Mouse (Mus musculus) cortical plate, adult 2 months (tissue): Measurements from ENCODE around the gene Gm45837. TPM values are rescaled to one million over a fixed set of nuclear protein-coding genes. Genes with fewer than 3 reads are reported as not detected.

Experiments
- H3K27ac ChIP-seq: fragments of 200-500 bp; 2 replicates; pipeline ENCODE4 v1.5.1; 2012; ENCODE audit warnings: low read length, control low read depth, inconsistent platforms; ENCODE audit not compliant: insufficient read depth
- H3K4me1 ChIP-seq: fragments of 200-500 bp; 2 replicates; pipeline ENCODE4 v1.6.1; 2011; ENCODE audit warnings: low read length; ENCODE audit not compliant: control insufficient read depth, insufficient read depth
- H3K4me3 ChIP-seq: fragments of 200-500 bp; 2 replicates; pipeline ENCODE4 v1.5.1; 2011; ENCODE audit warnings: mild to moderate bottlenecking, low read length, control low read depth; ENCODE audit not compliant: insufficient read depth
- CTCF ChIP-seq: fragments of 200-500 bp; IDR thresholded peaks from 2 replicates; pipeline ENCODE4 v1.5.1; 2011; ENCODE audit warnings: mild to moderate bottlenecking, control low read depth, low read length; ENCODE audit not compliant: insufficient read depth; ENCODE audit errors: extremely low read depth
- POLR2A ChIP-seq: fragments of 200-500 bp; IDR thresholded peaks from 2 replicates; pipeline ENCODE4 v1.6.1; 2011; ENCODE audit warnings: mild to moderate bottlenecking, low read length, control low read depth; ENCODE audit not compliant: insufficient read depth; ENCODE audit errors: extremely low read depth
- polyA plus RNA-seq: library from polyadenylated mRNA; depleted of rRNA; stranded (reverse); fragments of >200 nt; gene quantifications from 2 replicates; pipeline ENCODE4 v1.2.3, GENCODE M21; 2012

Gm45837 gene
- polyA plus RNA-seq, 1 experiment = 0.56 TPM

DNA sequence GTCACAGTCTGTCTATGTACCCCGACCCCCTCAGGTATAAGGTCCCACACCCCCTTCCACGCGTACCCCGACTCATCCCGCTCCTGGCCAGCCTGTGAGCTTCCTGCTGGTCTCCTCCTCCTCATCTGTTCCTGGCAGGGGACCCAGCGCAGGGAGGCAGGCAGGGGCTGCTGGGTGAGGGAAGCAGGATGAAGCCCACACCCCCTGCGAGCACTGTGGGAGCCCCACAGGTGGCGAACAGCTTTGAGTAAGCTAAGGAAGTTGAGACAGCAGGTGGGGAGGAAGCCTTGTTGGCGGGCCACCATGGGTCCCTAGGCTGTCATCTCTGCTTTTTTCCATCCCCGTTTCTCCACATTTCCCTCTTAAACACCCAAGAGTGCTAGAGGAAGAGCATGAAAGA lies 88.6 kb downstream of the Gm45837 start:
- TF ChIP-seq POLR2A (no peak), CTCF (no peak)
- H3K4me3 ChIP-seq = no peak overlapping the region
- H3K27ac ChIP-seq = no peak overlapping the region
- peaks cover 16% of the 10 kb centered on the region for H3K4me1 ChIP-seq

DNA sequence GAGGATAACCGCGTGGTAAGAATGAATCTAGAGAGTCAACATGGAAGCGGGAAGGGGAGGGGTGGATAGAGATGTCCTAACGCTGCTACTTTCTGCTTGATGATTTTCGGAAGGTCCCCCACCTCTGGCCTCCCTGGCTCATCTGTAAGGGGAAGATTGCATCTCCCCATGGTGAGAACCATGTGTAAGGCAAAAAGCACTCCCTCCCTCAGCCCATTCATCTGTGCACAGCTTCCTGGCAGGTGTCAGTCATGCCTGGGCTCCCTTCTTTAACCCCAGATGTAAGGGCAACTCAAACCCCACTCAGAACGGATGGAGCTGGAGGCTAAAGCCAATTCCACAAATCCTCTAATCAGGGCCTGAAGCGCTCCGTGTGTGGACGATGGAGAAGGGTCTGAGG lies 89.0 kb downstream of the Gm45837 start:
- H3K4me1 ChIP-seq = peaks cover 16% of the 10 kb centered on the region
- TF ChIP-seq POLR2A = no peak
- TF ChIP-seq CTCF = no peak

DNA sequence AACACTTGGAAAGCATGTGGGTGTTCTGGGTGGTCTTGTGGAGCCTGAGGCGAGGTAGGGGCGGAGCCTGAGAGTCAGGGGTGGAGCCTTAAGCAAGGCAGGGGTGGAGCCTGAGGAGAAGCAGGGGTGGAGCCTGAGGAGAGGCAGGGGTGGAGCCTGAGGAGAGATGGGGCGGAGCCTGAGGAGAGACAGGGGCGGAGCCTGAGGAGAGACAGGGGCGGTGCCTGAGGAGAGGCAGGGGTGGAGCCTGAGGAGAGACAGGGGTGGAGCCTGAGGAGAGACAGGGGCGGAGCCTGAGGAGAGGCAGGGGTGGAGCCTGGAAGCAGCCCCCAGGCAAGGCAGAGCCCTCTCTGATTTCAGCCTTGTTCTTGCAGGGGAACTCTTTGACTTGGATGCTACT lies 90.5 kb downstream of the Gm45837 start:
- no peak overlapping the region for H3K27ac ChIP-seq
- TF ChIP-seq POLR2A (no peak), CTCF (no peak)
- H3K4me1 ChIP-seq = peaks cover 16% of the 10 kb centered on the region
- H3K4me3 ChIP-seq = no peak overlapping the region

More for the DNA sequence above, 89.0 kb downstream of the Gm45837 start:
- H3K27ac ChIP-seq = no peak overlapping the region
- no peak overlapping the region for H3K4me3 ChIP-seq

DNA sequence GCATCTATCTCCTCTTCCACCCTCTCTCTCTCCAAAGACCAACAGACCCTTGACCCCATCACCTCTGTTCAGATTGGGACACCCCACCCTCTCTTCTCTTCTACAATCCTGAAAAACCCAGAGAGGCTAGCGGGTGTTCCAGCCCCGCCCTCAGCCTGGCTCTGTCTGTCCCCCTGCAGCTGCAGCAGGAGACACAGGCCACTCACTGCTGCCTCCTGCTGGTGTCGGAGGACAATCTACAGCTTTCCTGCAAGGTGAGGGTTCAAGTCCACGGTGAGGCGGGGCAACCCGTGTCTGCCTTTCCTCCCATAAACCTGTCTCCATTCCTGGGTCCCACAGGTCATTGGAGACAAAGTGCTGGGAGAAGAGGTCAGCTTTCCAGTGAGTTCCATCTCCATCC lies 91.0 kb downstream of the Gm45837 start:
- no peak overlapping the region for H3K4me3 ChIP-seq
- no peak overlapping the region for H3K27ac ChIP-seq

DNA sequence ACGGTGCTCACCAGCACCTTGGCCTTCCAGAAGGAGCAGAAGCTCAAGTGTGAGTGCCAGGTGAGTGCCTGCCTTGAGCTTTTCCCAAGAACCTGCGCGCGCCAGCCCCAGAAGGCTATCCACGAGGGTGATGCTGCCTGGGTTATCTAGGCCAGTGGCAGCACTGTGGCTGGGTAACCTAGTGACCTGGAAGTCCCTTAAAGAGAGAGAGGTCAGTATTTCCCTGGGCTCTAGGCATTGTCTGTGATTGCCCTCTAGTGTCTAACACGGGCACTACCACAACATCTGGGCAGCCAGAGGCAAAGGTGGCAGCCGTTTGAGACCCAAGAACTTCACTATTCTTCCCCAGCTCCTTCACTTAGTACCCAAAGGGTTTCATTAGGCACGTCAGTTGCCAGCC lies 92.7 kb downstream of the Gm45837 start:
- H3K4me1 ChIP-seq = peaks cover 9% of the 10 kb centered on the region

More for the DNA sequence above, 91.0 kb downstream of the Gm45837 start:
- peak; percentile 34 for TF ChIP-seq CTCF
- TF ChIP-seq POLR2A = no peak
- peaks cover 16% of the 10 kb centered on the region for H3K4me1 ChIP-seq

DNA sequence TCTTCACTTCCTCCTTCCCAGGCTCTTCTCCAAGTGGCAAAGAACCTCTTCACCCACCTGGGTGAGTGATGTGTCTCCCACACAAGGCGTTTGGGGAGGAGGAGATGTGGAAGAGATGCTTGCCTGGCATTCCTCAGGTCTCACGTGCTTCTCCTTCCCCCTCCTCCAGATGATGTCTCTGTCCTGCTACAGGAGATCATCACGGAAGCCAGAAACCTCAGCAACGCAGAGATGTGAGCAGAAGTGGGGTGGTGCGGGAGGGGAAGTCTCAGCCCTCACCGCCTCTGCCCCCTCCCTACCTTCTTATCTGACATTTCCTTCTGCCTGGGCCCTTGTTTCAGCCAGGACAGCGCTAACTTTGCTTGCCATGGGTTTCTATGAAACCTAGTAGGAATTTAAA lies 93.1 kb downstream of the Gm45837 start:
- TF ChIP-seq CTCF = no peak
- no peak for TF ChIP-seq POLR2A
- no peak overlapping the region for H3K4me3 ChIP-seq
- peaks cover 5% of the 10 kb centered on the region for H3K4me1 ChIP-seq
- H3K27ac ChIP-seq = no peak overlapping the region

More for the DNA sequence above, 92.7 kb downstream of the Gm45837 start:
- H3K4me3 ChIP-seq = no peak overlapping the region
- H3K27ac ChIP-seq = no peak overlapping the region
- TF ChIP-seq CTCF = peak; percentile 75
- no peak for TF ChIP-seq POLR2A

DNA sequence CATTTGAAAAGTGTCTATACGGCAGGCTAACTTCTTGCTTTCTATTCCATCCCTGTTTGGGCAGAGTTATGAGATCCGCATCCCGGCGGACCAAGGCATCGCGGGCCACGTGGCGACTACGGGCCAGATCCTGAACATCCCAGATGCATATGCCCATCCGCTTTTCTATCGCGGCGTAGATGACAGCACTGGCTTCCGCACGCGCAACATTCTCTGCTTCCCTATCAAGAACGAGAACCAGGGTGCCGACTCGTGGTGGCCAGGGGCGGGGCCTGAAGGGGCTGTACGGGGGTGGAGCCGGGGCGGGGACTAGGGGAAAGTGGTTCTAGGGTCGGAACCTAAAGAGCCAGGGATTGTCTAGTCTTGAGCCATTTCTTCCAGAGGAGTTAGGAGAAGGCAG lies 93.8 kb downstream of the Gm45837 start:
- TF ChIP-seq CTCF = no peak
- TF ChIP-seq POLR2A = no peak
- Histone ChIP-seq H3K4me1 (peaks cover 4% of the 10 kb centered on the region), H3K27ac (peak overlapping the region; percentile 24; the same call in 1 of the 2 replicates), H3K4me3 (no peak overlapping the region)

DNA sequence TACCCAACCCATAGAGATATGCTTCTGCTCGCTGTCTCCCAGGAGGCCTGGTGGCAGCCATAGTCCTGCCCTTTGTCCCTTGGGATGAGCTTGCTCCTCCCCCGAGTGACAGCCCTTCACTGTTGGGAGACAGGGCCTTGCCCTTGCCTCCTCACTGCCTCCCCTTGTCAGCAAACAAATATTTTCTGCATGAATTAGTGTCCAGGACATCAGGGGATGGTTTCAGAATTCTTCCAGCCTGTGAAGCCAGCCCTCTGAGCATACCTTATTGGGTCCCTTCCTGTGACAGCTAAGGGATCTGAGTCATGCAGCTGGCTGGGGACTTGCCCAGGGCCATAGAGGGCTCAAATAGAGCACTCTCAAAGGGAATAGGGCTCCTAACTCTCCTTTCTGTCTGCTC lies 98.5 kb downstream of the Gm45837 start:
- no peak for TF ChIP-seq POLR2A
- TF ChIP-seq CTCF = no peak
- peaks cover 2% of the 10 kb centered on the region; the same call in 1 of the 2 replicates for H3K4me1 ChIP-seq
- peak overlapping the region; percentile 36; the same call in 1 of the 2 replicates for H3K27ac ChIP-seq
- no peak overlapping the region for H3K4me3 ChIP-seq

DNA sequence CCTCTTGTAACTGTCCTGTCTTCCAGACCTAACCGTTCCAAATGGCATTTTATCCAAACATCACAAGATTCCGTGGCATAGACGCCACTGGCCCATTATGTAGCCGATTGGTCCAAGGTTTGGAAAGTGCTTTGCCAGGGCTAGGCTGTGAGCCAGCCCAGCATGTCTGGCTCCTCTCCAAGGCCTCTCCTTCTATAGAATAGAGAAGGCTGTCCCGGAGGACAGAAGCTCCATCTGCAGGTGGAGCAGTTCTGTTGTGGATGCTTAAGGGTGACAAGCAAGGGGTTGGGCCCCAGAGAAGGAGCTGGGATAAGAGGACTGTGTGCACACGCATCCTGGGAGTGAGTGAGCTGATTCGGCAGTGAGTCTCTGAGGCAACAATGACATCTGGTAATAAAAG lies 103.0 kb downstream of the Gm45837 start:
- H3K27ac ChIP-seq = peak overlapping the region; percentile 53; the same call in 1 of the 2 replicates
- no peak overlapping the region for H3K4me3 ChIP-seq
- TF ChIP-seq POLR2A = no peak
- no peak for TF ChIP-seq CTCF
- H3K4me1 ChIP-seq = peaks cover 6% of the 10 kb centered on the region

DNA sequence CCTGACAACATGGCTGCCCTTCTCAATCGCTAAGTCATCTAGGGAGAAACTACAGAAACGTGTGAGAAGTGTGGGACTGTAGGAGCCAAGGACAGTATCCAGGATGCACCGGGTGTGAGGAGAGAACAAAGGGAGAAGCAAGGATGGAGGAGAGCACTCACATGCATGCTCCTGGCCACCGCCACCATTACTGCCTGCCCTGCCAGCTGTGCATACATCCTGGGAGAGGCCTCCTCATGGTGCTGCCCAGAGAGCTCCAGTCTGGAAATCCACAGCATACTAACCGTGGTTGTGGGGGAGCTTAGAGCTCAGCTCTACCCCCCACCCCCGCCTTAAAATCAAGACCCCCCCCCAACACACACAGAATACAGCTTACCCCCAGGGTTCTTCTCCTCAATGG lies 104.1 kb downstream of the Gm45837 start:
- H3K4me3 ChIP-seq = no peak overlapping the region
- H3K27ac ChIP-seq = peak overlapping the region; percentile 53
- TF ChIP-seq POLR2A (no peak), CTCF (no peak)
- H3K4me1 ChIP-seq = peaks cover 6% of the 10 kb centered on the region
